Mouse (Mus musculus) inflammation-experienced regulatory T-cells (primary cell): ENCODE data around the gene Gpr55. TPM values are rescaled to one million over a fixed set of nuclear protein-coding genes. Genes with fewer than 3 reads are reported as not detected.

Experiments
- polyA plus RNA-seq, 2 experiments: library from polyadenylated mRNA; unstranded; fragments of 100-300 nt; shearing (Covaris generic); gene quantifications; one replicate each; pipeline ENCODE4 v1.2.1; 2017

Gene Gpr55
- polyA plus RNA-seq: 1 to 10 TPM in 1 of 2 experiments, under 1 TPM in 1; 0.54 to 7.9 TPM

GRCm38 (mm10) chr1:85960873-85961272 is at the start of gene Gpr55:
TSS of gene Gpr55 (minus strand) at chr1:85961007.

GRCm38 (mm10) chr1:85928057-85928687 is 32.6 kb downstream of the Gpr55 start, which contains the start of gene 4933407L21Rik:
TSS of gene 4933407L21Rik (plus strand) at chr1:85928483.

DNA sequence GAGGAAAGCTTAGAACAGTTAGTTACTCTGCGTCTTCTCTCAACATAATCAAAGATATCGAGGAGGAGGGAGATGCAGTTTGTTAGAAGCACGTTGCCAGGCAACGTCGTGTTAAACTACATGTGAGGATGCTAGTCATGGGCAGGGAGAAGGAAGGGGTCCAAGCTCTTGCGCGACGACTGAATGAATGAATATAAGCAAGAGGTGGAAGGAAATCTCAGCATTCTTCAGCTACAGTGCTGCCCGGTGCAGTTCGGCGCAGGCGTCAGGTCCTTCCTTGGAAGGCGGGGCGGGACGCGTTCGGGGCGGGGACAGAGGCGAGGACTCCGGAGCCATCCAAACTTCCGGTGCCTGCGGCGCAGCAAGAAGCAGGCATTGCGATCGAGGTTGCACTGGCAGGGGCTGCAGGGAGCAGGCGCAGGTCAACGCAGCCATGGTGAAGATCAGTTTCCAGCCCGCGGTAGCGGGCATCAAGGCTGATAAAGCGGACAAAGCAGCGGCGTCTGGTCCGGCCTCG is 66.5 kb downstream of the Gpr55 start, which contains the start of gene Itm2c:
Itm2c (plus strand) TSS at position 51 of the 517 bp plus-strand sequence.

Other genes starting within 250 kb of the Gpr55 start
- gene A630001G21Rik, start 182.4 kb downstream of the Gpr55 start, polyA plus RNA-seq: 10 to 100 TPM; 27.1 to 29.9 TPM
- 100 to 1,000 TPM; 197 to 258 TPM for gene Cab39, start 167.6 kb downstream of the Gpr55 start, polyA plus RNA-seq
- 100 to 1,000 TPM; 330 to 561 TPM for gene Itm2c, start 66.7 kb downstream of the Gpr55 start, polyA plus RNA-seq
- 1 to 10 TPM in 1 of 2 experiments, under 1 TPM in 1; 0.31 to 5.3 TPM for gene 4933407L21Rik, start 32.5 kb downstream of the Gpr55 start, polyA plus RNA-seq
- 1 to 10 TPM in 1 of 2 experiments, under 1 TPM in 1; 0.14 to 3.7 TPM for gene Spata3, start 55.8 kb upstream of the Gpr55 start, polyA plus RNA-seq
- under 1 TPM in 1 of 2 experiments, not detected in 1; 0.75 TPM for gene 2810459M11Rik, start 84.9 kb upstream of the Gpr55 start, polyA plus RNA-seq
- 10 to 100 TPM; 83.1 to 91.0 TPM for gene Psmd1, start 103.4 kb upstream of the Gpr55 start, polyA plus RNA-seq
- gene Htr2b, start 151.0 kb upstream of the Gpr55 start, polyA plus RNA-seq: under 1 TPM; 0.28 to 0.40 TPM
- not detected for gene Gm21972, start 172.6 kb upstream of the Gpr55 start, polyA plus RNA-seq
- 10 to 100 TPM; 12.2 to 14.6 TPM for gene Armc9, start 193.8 kb upstream of the Gpr55 start, polyA plus RNA-seq